26 mouse cellular contexts compared by ENCODE assay signal in the genomic region with DNA sequence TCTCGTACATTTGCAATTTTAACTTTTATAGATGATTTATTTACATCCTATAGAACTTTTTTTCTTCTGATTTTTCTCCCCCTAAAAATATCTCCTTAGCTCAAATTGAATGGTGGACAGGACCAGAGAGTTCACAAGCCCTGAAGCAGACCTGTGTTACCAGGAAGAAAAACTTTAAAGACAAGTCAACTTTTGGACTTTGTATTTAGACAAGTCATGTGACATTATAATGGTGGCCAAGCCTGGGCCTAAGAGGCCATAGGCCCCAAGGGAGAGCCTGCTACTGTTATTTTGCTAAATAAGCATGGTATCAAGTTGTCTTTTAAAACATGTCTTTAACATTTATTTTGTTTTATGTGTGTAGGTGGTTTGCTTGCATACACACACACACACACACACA.
DNase-seq lines count a peak whose midpoint lies in the region; ATAC-seq and TF ChIP-seq lines count a peak whose summit lies in the region.
"Had no signal": no experiment of that assay in that cellular context is flagged by ENCODE, and none has a peak within 500 bp of the region (broad histone marks: within the 10 kb centered on the region; RNA-seq: fewer than 3 reads in every experiment).

No protein-coding gene starts in this region.

- H3K27me3 ChIP-seq in kidney, adult 2 months (replicated peaks; ENCODE audit: control insufficient read depth, insufficient read depth, low read length): no peaks in the 10 kb centered on the region
- H3K27me3 ChIP-seq in liver, adult 2 months (ENCODE audit: control insufficient read depth, insufficient read depth, low read length): no peaks in the 10 kb centered on the region
- no peaks in the 10 kb centered on the region for H3K27me3 ChIP-seq in liver, embryonic 12.5 days (replicated peaks)
- H3K27me3 ChIP-seq in intestine, postnatal 0 days (replicated peaks; ENCODE audit: control insufficient read depth, insufficient read depth, low read length): no peaks in the 10 kb centered on the region
- H3K27me3 ChIP-seq: embryonic facial prominence, embryonic 13.5 days; embryonic facial prominence, embryonic 15.5 days; Patski had no signal

- no peak overlapping the region for H3K9ac ChIP-seq in liver, adult 2 months (ENCODE audit: low read depth, low read length)
- H3K9ac ChIP-seq in liver, embryonic 12.5 days: no peak overlapping the region
- H3K9ac ChIP-seq in intestine, postnatal 0 days (ENCODE audit: low read depth, low read length): no peak overlapping the region
- H3K9ac ChIP-seq: embryonic facial prominence, embryonic 13.5 days; embryonic facial prominence, embryonic 15.5 days; forebrain, embryonic 13.5 days; forebrain, embryonic 15.5 days had no signal

- no peak overlapping the region for H3K27ac ChIP-seq in kidney, adult 2 months (ENCODE audit: insufficient read depth, low read depth, low read length)
- H3K27ac ChIP-seq in liver, adult 2 months (replicated peaks; ENCODE audit: insufficient read depth, low read depth, low read length): no peak overlapping the region
- no peak overlapping the region for H3K27ac ChIP-seq in liver, embryonic 12.5 days
- no peak overlapping the region for H3K27ac ChIP-seq in intestine, postnatal 0 days (ENCODE audit: low read depth, low read length)
- H3K27ac ChIP-seq: embryonic facial prominence, embryonic 13.5 days; forebrain, embryonic 13.5 days; forebrain, embryonic 15.5 days had no signal

- H3K4me1 ChIP-seq in kidney, adult 2 months (ENCODE audit: control insufficient read depth, insufficient read depth, low read length): no peaks in the 10 kb centered on the region
- no peaks in the 10 kb centered on the region for H3K4me1 ChIP-seq in liver, adult 2 months (ENCODE audit: control insufficient read depth, insufficient read depth, low read length)
- H3K4me1 ChIP-seq in liver, embryonic 12.5 days: peaks cover 7% of the 10 kb centered on the region; the same call in 1 of the 2 replicates
- peaks cover 12% of the 10 kb centered on the region for H3K4me1 ChIP-seq in intestine, postnatal 0 days (replicated peaks; ENCODE audit: control insufficient read depth, insufficient read depth, low read length)
- H3K4me1 ChIP-seq: forebrain, embryonic 15.5 days had no signal

- TF ChIP-seq CTCF in kidney, adult 2 months (conservative IDR thresholded peaks at IDR 0.05; ENCODE audit: insufficient read depth, insufficient read length, low read depth, low read length): no peak
- no peak for TF ChIP-seq CTCF in liver, adult 2 months (IDR thresholded peaks at IDR 0.05; ENCODE audit: low read depth, low read length)
- TF ChIP-seq CTCF in intestine, postnatal 0 days (IDR thresholded peaks at IDR 0.05; ENCODE audit: low read depth): no peak

- intact Hi-C loops in left cerebral cortex, postnatal 25 days (cut with DNase I): no loop called here

- ATAC-seq in liver, embryonic 12.5 days: no peak
- peak; percentile 67 for ATAC-seq in intestine, postnatal 0 days
- ATAC-seq: activated CD4-positive, CD25-positive, alpha-beta regulatory T cell, adult 4 months; CD4-positive, CD25-positive, alpha-beta regulatory T cell, adult 4 months; forebrain, embryonic 13.5 days; forebrain, embryonic 15.5 days; Patski had no signal

- no peak for TF ChIP-seq POLR2A in kidney, adult 2 months (IDR thresholded peaks at IDR 0.05; ENCODE audit: low read depth, low read length)
- TF ChIP-seq POLR2A in liver, adult 2 months (IDR thresholded peaks at IDR 0.05; ENCODE audit: extremely low read depth, insufficient read depth, low read length): no peak

- H3K36me3 ChIP-seq in kidney, adult 2 months (ENCODE audit: control insufficient read depth, insufficient read depth, low read length): no peaks in the 10 kb centered on the region
- H3K36me3 ChIP-seq in liver, adult 2 months (ENCODE audit: control insufficient read depth, insufficient read depth, low read length): no peaks in the 10 kb centered on the region
- H3K36me3 ChIP-seq in liver, embryonic 12.5 days: no peaks in the 10 kb centered on the region
- no peaks in the 10 kb centered on the region for H3K36me3 ChIP-seq in intestine, postnatal 0 days (ENCODE audit: control insufficient read depth, insufficient read depth)
- H3K36me3 ChIP-seq: embryonic facial prominence, embryonic 13.5 days; embryonic facial prominence, embryonic 15.5 days; forebrain, embryonic 15.5 days; G1E had no signal

- no peaks in the 10 kb centered on the region for H3K79me2 ChIP-seq in liver, adult 2 months (ENCODE audit: control insufficient read depth, insufficient read depth, low read length)

- no peak overlapping the region for H3K4me3 ChIP-seq in kidney, adult 2 months (ENCODE audit: insufficient read depth, low read depth, low read length)
- H3K4me3 ChIP-seq in liver, adult 2 months (ENCODE audit: insufficient read depth, low read depth, low read length): no peak overlapping the region
- no peak overlapping the region for H3K4me3 ChIP-seq in liver, embryonic 12.5 days
- H3K4me3 ChIP-seq in intestine, postnatal 0 days (ENCODE audit: low read depth, low read length): no peak overlapping the region
- H3K4me3 ChIP-seq: embryonic facial prominence, embryonic 13.5 days; embryonic facial prominence, embryonic 15.5 days; erythroblast, embryonic 14.5 days; forebrain, embryonic 13.5 days; forebrain, embryonic 15.5 days had no signal

- no peak overlapping the region for H3K4me2 ChIP-seq in liver, embryonic 12.5 days
- H3K4me2 ChIP-seq in intestine, postnatal 0 days (replicated peaks; ENCODE audit: low read depth): no peak overlapping the region
- H3K4me2 ChIP-seq: embryonic facial prominence, embryonic 13.5 days; embryonic facial prominence, embryonic 15.5 days; forebrain, embryonic 13.5 days; forebrain, embryonic 15.5 days had no signal

- peak; percentile 43 for DNase-seq in kidney, adult 2 months
- DNase-seq in kidney, adult 8-10 months: no peak
- DNase-seq in liver, adult 2 months (ENCODE audit: extremely low read depth, low read depth, low spot score): peak; percentile 19
- DNase-seq in cerebellum, postnatal 14 days: no peak
- no peak for DNase-seq in left cerebral cortex, postnatal 25 days (ENCODE audit: low spot score in 2 of 2)
- DNase-seq: adrenal gland, adult 8-10 months; adrenal gland, postnatal 14 days; adrenal gland, postnatal 36 days; B cell, adult 2 months; cerebellum, adult 11-12 months; cerebellum, adult 2 months; cerebellum, adult 9-10 months; cerebellum, postnatal 10 days; cerebellum, postnatal 36 days; embryo, embryonic 11 days had no signal

- 93% methylated on average over 1 of the region's 1 CpGs for WGBS in kidney, adult 2 months
- 91% methylated on average over 1 of the region's 1 CpGs for WGBS in liver, adult 2 months
- 87% methylated on average over 1 of the region's 1 CpGs for WGBS in liver, embryonic 12.5 days (ENCODE audit: insufficient replicate concordance)
- WGBS in intestine, postnatal 0 days: 88% methylated on average over 1 of the region's 1 CpGs

- no peaks in the 10 kb centered on the region for H3K9me3 ChIP-seq in liver, embryonic 12.5 days (replicated peaks)
- H3K9me3 ChIP-seq in intestine, postnatal 0 days (ENCODE audit: control insufficient read depth): no peaks in the 10 kb centered on the region
- H3K9me3 ChIP-seq: embryonic facial prominence, embryonic 15.5 days; forebrain, embryonic 15.5 days; G1E had no signal

Comparison
In these comparisons a context has a peak if more than half of its experiments do, and no peak if none do; other contexts are left out.
1. DNase-seq: peak in kidney, adult 2 months (single experiment) and liver, adult 2 months (single experiment); none in kidney, adult 8-10 months (0 of 2), cerebellum, postnatal 14 days (0 of 2) and left cerebral cortex, postnatal 25 days (0 of 2).